Mouse (Mus musculus) lung, postnatal 10 days (tissue): ENCODE results near the gene Vmn1r177.
"Not testable (repeated sequence)": the region's sequence is repeated elsewhere in the genome, so short reads cannot be mapped to it uniquely, and the experiment has no call there.

Experiments used
- DNase-seq: peaks from one replicate; pipeline ENCODE4 v3.0.0; 2021

Gene Vmn1r177

GRCm38 (mm10) chr7:23866349-23866748 is at the start of gene Vmn1r177:
Gene Vmn1r177, minus strand, starts transcription at chr7:23866449.
- not testable (repeated sequence) for DNase-seq

DNA sequence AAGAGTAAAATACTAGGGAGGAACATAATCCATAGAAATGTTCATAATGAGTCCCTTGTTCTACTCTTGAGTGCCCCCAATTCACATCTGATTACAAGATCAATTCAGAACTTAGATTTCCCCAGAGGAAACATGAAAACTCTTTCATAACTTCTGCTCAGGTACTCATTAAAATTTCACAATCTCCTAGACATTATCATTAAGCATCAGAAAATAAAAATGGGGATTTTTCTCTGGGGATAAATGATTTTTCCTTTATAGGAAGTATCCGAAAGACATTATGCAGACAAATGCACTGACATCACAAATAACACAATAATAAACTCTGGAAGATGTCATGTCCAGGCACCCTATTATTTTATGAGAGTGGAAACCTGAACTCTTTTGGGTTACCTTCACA is 25.5 kb upstream of the Vmn1r177 start, which contains the start of gene Vmn1r178:
Gene Vmn1r178 (plus strand): TSS at position 301 of the 400 bp plus-strand sequence.
- no peak for DNase-seq

DNA sequence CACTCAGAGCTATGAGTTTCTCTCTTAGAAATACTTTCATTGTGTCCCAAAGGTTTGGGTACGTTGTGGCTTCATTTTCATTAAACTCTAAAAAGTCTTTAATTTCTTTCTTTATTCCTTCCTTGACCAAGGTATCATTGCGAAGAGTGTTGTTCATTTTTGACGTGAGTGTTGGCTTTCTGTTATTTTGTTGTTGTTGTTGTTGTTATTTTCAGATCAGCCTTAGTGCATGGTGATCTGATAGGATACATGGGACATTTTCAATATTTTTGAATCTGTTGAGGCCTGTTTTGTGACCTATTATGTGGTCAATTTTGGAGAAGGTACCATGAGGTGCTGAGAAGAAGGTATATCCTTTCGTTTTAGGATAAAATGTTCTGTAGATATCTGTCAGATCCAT is 10.7 kb upstream of the Vmn1r177 start:
- DNase-seq: not testable (repeated sequence)

DNA sequence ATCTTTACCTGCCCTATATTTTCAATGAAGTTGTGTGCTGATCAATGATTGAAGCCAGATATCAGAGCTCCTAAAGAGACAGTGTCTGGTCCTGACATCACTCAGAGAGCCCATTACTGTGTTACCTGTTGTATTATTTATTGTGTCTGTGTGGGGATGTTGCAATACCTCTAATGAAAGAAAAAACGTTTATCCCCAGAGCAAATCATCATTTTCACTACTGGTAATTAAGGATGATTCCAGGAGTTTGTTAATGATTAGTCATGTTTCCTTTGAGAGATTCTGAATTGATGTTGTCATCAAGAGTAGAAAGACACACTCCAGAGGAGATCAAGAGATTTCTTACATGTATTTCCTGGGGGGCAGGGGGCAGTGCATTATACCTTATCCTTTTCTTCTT is 29.0 kb downstream of the Vmn1r177 start, which contains the start of gene Vmn1r176:
Gene Vmn1r176 (minus strand): TSS at position 101 of the 400 bp plus-strand sequence.
- not testable (repeated sequence) for DNase-seq
